Mouse (Mus musculus) heart, postnatal 0 days (tissue): ENCODE data around the gene Skida1.

Experiments
- CTCF ChIP-seq: IDR thresholded peaks from 2 replicates; pipeline ENCODE4 v1.5.1; 2016; ENCODE audit warnings: antibody characterized with exemption, control low read depth, low read depth
- EP300 ChIP-seq: IDR thresholded peaks from 2 replicates; pipeline ENCODE4 v1.6.1; 2016; ENCODE audit warnings: antibody characterized with exemption, low read depth

- no peak for TF ChIP-seq CTCF
- TF ChIP-seq EP300: no peak
Measured at GRCm38 (mm10) chr2:18002306-18002705, 46.5 kb downstream of the Skida1 start.
